Mouse (Mus musculus) ES-E14 (cell line): ENCODE data around the gene Foxp1.

Experiments
- CHD2 ChIP-seq: IDR thresholded peaks from 2 replicates; pipeline ENCODE4 v1.6.1; 2014; ENCODE audit warnings: mild to moderate bottlenecking, low read depth, low read length, inconsistent platforms
- MAFK ChIP-seq: IDR thresholded peaks from 2 replicates; pipeline ENCODE4 v1.6.1; 2014; ENCODE audit warnings: mild to moderate bottlenecking, low read depth, low read length, inconsistent platforms; ENCODE audit not compliant: insufficient read depth
- ZNF384 ChIP-seq: IDR thresholded peaks from 2 replicates; pipeline ENCODE4 v1.6.1; 2012; ENCODE audit warnings: low read depth, low read length, inconsistent platforms

DNA sequence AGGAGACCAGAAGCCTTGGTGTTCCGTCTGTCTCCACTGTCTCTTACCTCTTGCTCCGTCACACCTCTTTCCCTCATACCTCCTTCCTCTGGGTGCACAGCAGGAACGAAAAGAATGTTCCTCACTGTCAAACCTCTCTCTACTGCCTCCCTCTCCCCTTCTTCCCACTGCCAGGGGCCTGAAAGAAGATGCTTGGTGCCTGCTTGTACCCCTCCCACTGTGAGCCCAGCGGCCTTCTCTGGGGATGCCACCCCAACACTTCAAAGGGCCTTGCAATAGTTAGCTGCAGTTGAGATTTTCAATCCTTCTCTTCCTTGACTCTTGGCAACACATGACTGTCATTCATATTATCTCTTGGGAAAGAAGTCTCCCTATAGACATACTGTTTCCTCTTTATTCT is 339.7 kb downstream of the Foxp1 start:
- TF ChIP-seq ZNF384: no peak
- no peak for TF ChIP-seq MAFK
- TF ChIP-seq CHD2: no peak
